Mouse (Mus musculus) liver, embryonic 13.5 days (tissue): ENCODE results near the gene Entpd1. TPM values are rescaled to one million over a fixed set of nuclear protein-coding genes. Genes with fewer than 3 reads are reported as not detected.
"Not testable (repeated sequence)": the region's sequence is repeated elsewhere in the genome, so short reads cannot be mapped to it uniquely, and the experiment has no call there.

ENCODE experiments used
- ATAC-seq: fragments of 200-750 bp; cut with Nextera tagmentation; 2 replicates; pipeline ENCODE4 v1.8.0; 2017; ENCODE audit warnings: low read depth, mild to moderate bottlenecking, moderate number of reproducible peaks, moderate library complexity
- DNase-seq: peaks from one replicate; pipeline ENCODE4 v3.0.0; 2022
- H3K27ac ChIP-seq: fragments of 300-500 bp; sonication (generic); 2 replicates; pipeline ENCODE4 v1.5.1; 2015; ENCODE audit warnings: moderate library complexity, mild to moderate bottlenecking, inconsistent platforms
- H3K27me3 ChIP-seq: fragments of 300-500 bp; sonication (generic); 2 replicates; pipeline ENCODE4 v1.6.1; 2015; ENCODE audit warnings: mild to moderate bottlenecking, inconsistent platforms
- H3K36me3 ChIP-seq: fragments of 300-500 bp; sonication (generic); 2 replicates; pipeline ENCODE4 v1.6.1; 2015; ENCODE audit warnings: mild to moderate bottlenecking, inconsistent platforms
- H3K4me1 ChIP-seq: fragments of 300-500 bp; sonication (generic); replicated peaks from 2 replicates; pipeline ENCODE4 v1.6.1; 2015; ENCODE audit warnings: inconsistent platforms
- H3K4me2 ChIP-seq: fragments of 300-500 bp; sonication (generic); 2 replicates; pipeline ENCODE4 v1.6.1; 2015; ENCODE audit warnings: inconsistent platforms, mild to moderate bottlenecking, moderate library complexity
- H3K4me3 ChIP-seq: fragments of 300-500 bp; sonication (generic); replicated peaks from 2 replicates; pipeline ENCODE4 v1.5.1; 2015; ENCODE audit warnings: mild to moderate bottlenecking, inconsistent platforms
- H3K9ac ChIP-seq: fragments of 300-500 bp; sonication (generic); 2 replicates; pipeline ENCODE4 v1.6.1; 2015; ENCODE audit warnings: mild to moderate bottlenecking, inconsistent platforms
- H3K9me3 ChIP-seq: fragments of 300-500 bp; sonication (generic); replicated peaks from 2 replicates; pipeline ENCODE4 v1.6.1; 2016; ENCODE audit warnings: inconsistent platforms
- WGBS: fragments of 180-500 bp; shearing (Covaris S2); methylation state at CpG from one replicate; pipeline ENCODE4 v1.1.7; 2015; ENCODE audit not compliant: insufficient replicate concordance; 5-methylcytosine and 5-hydroxymethylcytosine counted together
- polyA plus RNA-seq: library from polyadenylated mRNA; unstranded; fragments of >200 nt; fragmentation: Nextera tagmentation; extraction: Ambion mirVana; gene quantifications from 2 replicates; pipeline ENCODE4 v1.2.1, GENCODE M21; 2015

Gene Entpd1
- polyA plus RNA-seq, 1 experiment from 2014 or later, result 2.6 TPM

GRCm38 (mm10) chr19:40588847-40589529, 23.2 kb upstream of the Entpd1 start:
- H3K4me2 ChIP-seq, result peak overlapping the region; percentile 94
- peak overlapping the region; percentile 84 for H3K27ac ChIP-seq
- WGBS, result under 1% methylated on average over 18 of the region's 18 CpGs
- peaks cover 13% of the 10 kb centered on the region for H3K36me3 ChIP-seq
- peak overlapping the region; percentile 83 for H3K4me3 ChIP-seq
- DNase-seq (peak; percentile 82), ATAC-seq (peak; percentile 51)
- peaks cover 44% of the 10 kb centered on the region for H3K4me1 ChIP-seq
- H3K27me3 ChIP-seq, result no peaks in the 10 kb centered on the region
- H3K9ac ChIP-seq, result peak overlapping the region; percentile 82
- H3K9me3 ChIP-seq, result no peaks in the 10 kb centered on the region

- 2% methylated on average over 9 of the region's 10 CpGs for WGBS
- H3K27ac ChIP-seq, result peak overlapping the region; percentile 84
These were observed 22.7 kb upstream of the Entpd1 start for GRCm38 (mm10) chr19:40589530-40589880.

GRCm38 (mm10) chr19:40595231-40595630, 16.9 kb upstream of the Entpd1 start:
- no peak overlapping the region for H3K27ac ChIP-seq
- H3K4me3 ChIP-seq, result no peak overlapping the region
- H3K9ac ChIP-seq, result no peak overlapping the region
- 0 out of 2 replicates have a peak, but pooled peaks cover 2% of the 10 kb centered on the region for H3K4me1 ChIP-seq
- H3K27me3 ChIP-seq, result no peaks in the 10 kb centered on the region
- no peak for DNase-seq
- H3K36me3 ChIP-seq, result no peaks in the 10 kb centered on the region
- H3K9me3 ChIP-seq, result no peaks in the 10 kb centered on the region
- H3K4me2 ChIP-seq, result no peak overlapping the region
- 57% methylated on average over 3 of the region's 3 CpGs for WGBS
- no peak for ATAC-seq

More at GRCm38 (mm10) chr19:40589530-40589880, 22.7 kb upstream of the Entpd1 start:
- H3K9ac ChIP-seq, result peak overlapping the region; percentile 82
- H3K9me3 ChIP-seq, result no peaks in the 10 kb centered on the region
- H3K36me3 ChIP-seq, result peaks cover 10% of the 10 kb centered on the region; the same call in 1 of the 2 replicates
- peaks cover 44% of the 10 kb centered on the region for H3K4me1 ChIP-seq
- H3K27me3 ChIP-seq, result no peaks in the 10 kb centered on the region
- H3K4me2 ChIP-seq, result peak overlapping the region; percentile 94
- ATAC-seq (no peak), DNase-seq (no peak)
- H3K4me3 ChIP-seq, result peak overlapping the region; percentile 83

GRCm38 (mm10) chr19:40595831-40596230, 16.3 kb upstream of the Entpd1 start:
- ATAC-seq (no peak), DNase-seq (no peak)
- H3K4me1 ChIP-seq, result no peaks in the 10 kb centered on the region
- no peaks in the 10 kb centered on the region for H3K27me3 ChIP-seq
- H3K4me2 ChIP-seq, result no peak overlapping the region
- no peak overlapping the region for H3K4me3 ChIP-seq
- H3K9me3 ChIP-seq, result no peaks in the 10 kb centered on the region
- 80% methylated on average over 8 of the region's 8 CpGs for WGBS
- H3K27ac ChIP-seq, result no peak overlapping the region
- H3K36me3 ChIP-seq, result no peaks in the 10 kb centered on the region
- no peak overlapping the region for H3K9ac ChIP-seq

- H3K4me2 ChIP-seq, H3K4me3 ChIP-seq, H3K36me3 ChIP-seq, H3K9me3 ChIP-seq, H3K9ac ChIP-seq, ATAC-seq, H3K27ac ChIP-seq, H3K4me1 ChIP-seq, H3K27me3 ChIP-seq, DNase-seq: not testable (repeated sequence)
- 78% methylated on average over 5 of the region's 5 CpGs for WGBS
These were observed 11.3 kb upstream of the Entpd1 start for GRCm38 (mm10) chr19:40600846-40601245.

- peaks cover 9% of the 10 kb centered on the region for H3K4me1 ChIP-seq
- no peaks in the 10 kb centered on the region for H3K27me3 ChIP-seq
- no peak overlapping the region for H3K9ac ChIP-seq
- no peak overlapping the region; the same call in 1 of the 2 replicates for H3K27ac ChIP-seq
- no peak overlapping the region for H3K4me3 ChIP-seq
- DNase-seq, result no peak
- peaks cover 6% of the 10 kb centered on the region; the same call in 1 of the 2 replicates for H3K36me3 ChIP-seq
- H3K4me2 ChIP-seq, result no peak overlapping the region
- no peaks in the 10 kb centered on the region for H3K9me3 ChIP-seq
- peak; percentile 58; the same call in 1 of the 2 replicates for ATAC-seq
- 34% methylated on average over 3 of the region's 3 CpGs for WGBS
These were observed 10.3 kb upstream of the Entpd1 start for GRCm38 (mm10) chr19:40601870-40602269.

GRCm38 (mm10) chr19:40605189-40605588, 7.0 kb upstream of the Entpd1 start:
- H3K4me1 ChIP-seq, result peaks cover 9% of the 10 kb centered on the region
- H3K9ac ChIP-seq, result no peak overlapping the region
- no peak overlapping the region for H3K4me3 ChIP-seq
- no peak for DNase-seq
- no peak for ATAC-seq
- no peak overlapping the region for H3K4me2 ChIP-seq
- H3K36me3 ChIP-seq, result peaks cover 22% of the 10 kb centered on the region; the same call in 1 of the 2 replicates
- 74% methylated on average over 9 of the region's 9 CpGs for WGBS
- H3K27me3 ChIP-seq, result no peaks in the 10 kb centered on the region
- no peaks in the 10 kb centered on the region for H3K9me3 ChIP-seq
- H3K27ac ChIP-seq, result no peak overlapping the region

GRCm38 (mm10) chr19:40607676-40608075, 4.5 kb upstream of the Entpd1 start:
- H3K4me1 ChIP-seq, result peaks cover 10% of the 10 kb centered on the region
- H3K27ac ChIP-seq, result no peak overlapping the region
- ATAC-seq, result no peak
- no peaks in the 10 kb centered on the region for H3K9me3 ChIP-seq
- H3K27me3 ChIP-seq, result no peaks in the 10 kb centered on the region
- H3K4me3 ChIP-seq, result no peak overlapping the region
- no peak overlapping the region for H3K9ac ChIP-seq
- no peak for DNase-seq
- WGBS, result 70% methylated on average over 6 of the region's 6 CpGs
- no peak overlapping the region for H3K4me2 ChIP-seq
- H3K36me3 ChIP-seq, result peaks cover 22% of the 10 kb centered on the region; the same call in 1 of the 2 replicates

- Histone ChIP-seq H3K9ac (no peak overlapping the region), H3K9me3 (no peaks in the 10 kb centered on the region), H3K27ac (no peak overlapping the region), H3K36me3 (no peaks in the 10 kb centered on the region), H3K4me1 (peaks cover 10% of the 10 kb centered on the region), H3K4me2 (no peak overlapping the region), H3K27me3 (no peaks in the 10 kb centered on the region), H3K4me3 (no peak overlapping the region)
- WGBS, result 67% methylated on average over 7 of the region's 7 CpGs
- no peak for DNase-seq
- ATAC-seq, result no peak
These were observed 2.6 kb downstream of the Entpd1 start for GRCm38 (mm10) chr19:40614811-40615210.

GRCm38 (mm10) chr19:40616021-40616420, 3.9 kb downstream of the Entpd1 start:
- no peak overlapping the region for H3K9ac ChIP-seq
- H3K36me3 ChIP-seq, result no peaks in the 10 kb centered on the region
- ATAC-seq (no peak), DNase-seq (no peak)
- H3K4me3 ChIP-seq, result no peak overlapping the region
- peaks cover 6% of the 10 kb centered on the region for H3K4me1 ChIP-seq
- WGBS, result 76% methylated on average over 7 of the region's 7 CpGs
- no peak overlapping the region for H3K4me2 ChIP-seq
- H3K27ac ChIP-seq, result no peak overlapping the region
- no peaks in the 10 kb centered on the region for H3K9me3 ChIP-seq
- peaks cover under 1% of the 10 kb centered on the region; the same call in 1 of the 2 replicates for H3K27me3 ChIP-seq

- H3K4me3 ChIP-seq, DNase-seq, H3K27me3 ChIP-seq, H3K9me3 ChIP-seq, H3K36me3 ChIP-seq, H3K9ac ChIP-seq, ATAC-seq, H3K27ac ChIP-seq, H3K4me2 ChIP-seq, H3K4me1 ChIP-seq: not testable (repeated sequence)
- 76% methylated on average over 16 of the region's 26 CpGs for WGBS
These were observed 9.4 kb downstream of the Entpd1 start for GRCm38 (mm10) chr19:40621616-40622015.

- Histone ChIP-seq H3K36me3 (no peaks in the 10 kb centered on the region), H3K4me2 (no peak overlapping the region), H3K9ac (no peak overlapping the region), H3K27me3 (peaks cover 3% of the 10 kb centered on the region; the same call in 1 of the 2 replicates), H3K9me3 (no peaks in the 10 kb centered on the region), H3K4me1 (no peaks in the 10 kb centered on the region), H3K4me3 (no peak overlapping the region), H3K27ac (no peak overlapping the region)
- no peak for DNase-seq
- WGBS, result 74% methylated on average over 12 of the region's 12 CpGs
- ATAC-seq, result no peak
These were observed 13.8 kb downstream of the Entpd1 start for GRCm38 (mm10) chr19:40625935-40626334.
